9 mouse cellular contexts compared by ENCODE assay signal in genomic region chrX:143344509-143345495, GRCm38 (mm10). TPM values are rescaled to one million over a fixed set of nuclear protein-coding genes. Genes with fewer than 3 reads are reported as not detected.
A peak's percentile ranks its signal among the peaks of the same experiment; 100 is the strongest.
DNase-seq lines count a peak whose midpoint lies in the region; ATAC-seq lines count a peak whose summit lies in the region.
"Had no signal": no experiment of that assay in that cellular context is flagged by ENCODE, and none has a peak within 500 bp of the region (broad histone marks: within the 10 kb centered on the region; RNA-seq: fewer than 3 reads in every experiment).

No protein-coding gene starts in this region.

- WGBS in liver, embryonic 12.5 days (ENCODE audit: insufficient replicate concordance) = 50% methylated on average over 5 of the region's 5 CpGs

- H3K27ac ChIP-seq in liver, embryonic 12.5 days = no peak overlapping the region
- H3K27ac ChIP-seq: forebrain, embryonic 12.5 days had no signal

- ATAC-seq in liver, embryonic 12.5 days = no peak

- no peak overlapping the region for H3K4me3 ChIP-seq in liver, embryonic 12.5 days
- H3K4me3 ChIP-seq: forebrain, embryonic 12.5 days had no signal

- H3K27me3 ChIP-seq in liver, embryonic 12.5 days (replicated peaks) = no peaks in the 10 kb centered on the region; the same call in 1 of the 2 replicates

- no peak overlapping the region for H3K9ac ChIP-seq in liver, embryonic 12.5 days
- H3K9ac ChIP-seq: forebrain, embryonic 12.5 days had no signal

- H3K9me3 ChIP-seq in liver, embryonic 12.5 days (replicated peaks) = no peaks in the 10 kb centered on the region
- H3K9me3 ChIP-seq: forebrain, embryonic 12.5 days had no signal

- no peaks in the 10 kb centered on the region for H3K4me1 ChIP-seq in liver, embryonic 12.5 days

- no peaks in the 10 kb centered on the region for H3K36me3 ChIP-seq in liver, embryonic 12.5 days
- H3K36me3 ChIP-seq: forebrain, embryonic 12.5 days had no signal

- peak; percentile 5 to 24 for DNase-seq in lung, adult 18-20 months
- no peak for DNase-seq in lung, postnatal 25 days (ENCODE audit: low spot score)
- DNase-seq in fibroblast of lung, adult 2 months (ENCODE audit: low read depth) = peak; percentile 61
- peak; percentile 44 for DNase-seq in kidney, postnatal 10 days
- DNase-seq in skeletal muscle tissue, adult 2 months (ENCODE audit: low read depth, low spot score) = peak; percentile 21
- DNase-seq in left cerebral cortex, adult 11 months (ENCODE audit: low spot score) = no peak
- DNase-seq in right cerebral cortex, adult 18-20 months = no peak

- no peak overlapping the region for H3K4me2 ChIP-seq in liver, embryonic 12.5 days
- H3K4me2 ChIP-seq: forebrain, embryonic 12.5 days had no signal

RNA-seq across cellular contexts. Expression of gene Chrdl1, which starts 49.3 kb away (rescaled TPM):
- polyA plus RNA-seq in liver, embryonic 12.5 days (2016; fragmentation: Nextera tagmentation; extraction: Ambion mirVana) = 0.62 and 0.71 TPM in 2 replicates

Comparison
In these comparisons a context has a peak if more than half of its experiments do, and no peak if none do; other contexts are left out.
1. DNase-seq: peak in lung, adult 18-20 months (2 of 2), fibroblast of lung, adult 2 months (single experiment), kidney, postnatal 10 days (single experiment) and skeletal muscle tissue, adult 2 months (single experiment); none in lung, postnatal 25 days (single experiment), left cerebral cortex, adult 11 months (single experiment) and right cerebral cortex, adult 18-20 months (single experiment).